Mouse (Mus musculus) spleen, adult 2 months (tissue): ENCODE data around the gene Gm10260. TPM values are rescaled to one million over a fixed set of nuclear protein-coding genes. Genes with fewer than 3 reads are reported as not detected.

Experiments
- DNase-seq, 2 experiments: peaks; one replicate each; pipeline versions ENCODE4 v3.0.0 to v3.0.0-alpha.2; 2012 to 2021; ENCODE audit warnings: low spot score in 2 of 2, low read depth in 1 of 2
- H3K27ac ChIP-seq: fragments of 200-500 bp; 2 replicates; pipeline ENCODE4 v1.5.1; 2012; ENCODE audit warnings: low read length, inconsistent platforms; ENCODE audit not compliant: insufficient read depth
- H3K27me3 ChIP-seq: fragments of 200-500 bp; 2 replicates; pipeline ENCODE4 v1.6.1; 2012; ENCODE audit warnings: mild to moderate bottlenecking, moderate library complexity, low read length, inconsistent platforms; ENCODE audit not compliant: control insufficient read depth, insufficient read depth
- H3K36me3 ChIP-seq: fragments of 200-500 bp; 2 replicates; pipeline ENCODE4 v1.6.1; 2012; ENCODE audit warnings: mild to moderate bottlenecking, low read length, inconsistent platforms; ENCODE audit not compliant: control insufficient read depth, insufficient read depth
- H3K4me1 ChIP-seq: fragments of 200-500 bp; 2 replicates; pipeline ENCODE4 v1.6.1; 2011; ENCODE audit warnings: inconsistent platforms; ENCODE audit not compliant: control insufficient read depth, insufficient read depth, insufficient read length
- H3K4me3 ChIP-seq: fragments of 200-500 bp; 2 replicates; pipeline ENCODE4 v1.5.1; 2011; ENCODE audit warnings: mild to moderate bottlenecking, inconsistent platforms; ENCODE audit not compliant: insufficient read depth, insufficient read length; ENCODE audit errors: extremely low read depth
- CTCF ChIP-seq: fragments of 200-500 bp; IDR thresholded peaks from 2 replicates; pipeline ENCODE4 v1.5.1; 2011; ENCODE audit warnings: mild to moderate bottlenecking, inconsistent platforms; ENCODE audit not compliant: insufficient read depth, insufficient read length, insufficient replicate concordance; ENCODE audit errors: extremely low read depth
- POLR2A ChIP-seq: fragments of 200-500 bp; IDR thresholded peaks from 2 replicates; pipeline ENCODE4 v1.6.1; 2011; ENCODE audit warnings: low read depth, low read length, inconsistent platforms
- WGBS: fragments of 180-500 bp; shearing (Covaris S2); methylation state at CpG from one replicate; pipeline ENCODE4 v1.1.7; 2018; 5-methylcytosine and 5-hydroxymethylcytosine counted together
- polyA plus RNA-seq: library from polyadenylated mRNA; depleted of rRNA; stranded (reverse); fragments of >200 nt; gene quantifications from 2 replicates; pipeline ENCODE4 v1.2.3, GENCODE M21; 2012

Gm10260 gene
- polyA plus RNA-seq, 1 experiment = 7.8 TPM

DNA sequence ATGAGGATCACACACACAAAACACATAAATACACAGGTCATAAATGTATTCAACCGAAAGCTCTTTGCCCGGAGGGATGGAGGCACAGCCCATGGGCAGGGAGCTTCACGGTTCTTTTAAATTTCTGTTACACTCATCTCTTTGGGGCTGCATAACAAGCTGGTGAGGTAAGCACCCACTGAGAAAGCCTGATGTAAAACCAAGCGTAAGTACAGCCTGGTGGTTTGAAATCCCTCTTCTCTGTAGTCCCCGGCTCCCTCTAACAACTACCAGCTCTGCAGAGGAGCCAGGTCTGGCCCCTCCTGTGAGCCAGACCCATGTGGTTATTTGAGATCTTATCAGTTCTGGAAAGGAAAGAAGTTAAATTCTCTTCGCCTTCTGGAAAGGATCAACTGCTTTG, 31.2 kb upstream of the Gm10260 start:
- no peak for DNase-seq
- WGBS = 85% methylated on average over 6 of the region's 6 CpGs
- no peaks in the 10 kb centered on the region for H3K27me3 ChIP-seq
- H3K27ac ChIP-seq = no peak overlapping the region
- no peak overlapping the region for H3K4me3 ChIP-seq
- H3K4me1 ChIP-seq = no peaks in the 10 kb centered on the region
- no peak for TF ChIP-seq CTCF
- no peak for TF ChIP-seq POLR2A
- no peaks in the 10 kb centered on the region for H3K36me3 ChIP-seq

DNA sequence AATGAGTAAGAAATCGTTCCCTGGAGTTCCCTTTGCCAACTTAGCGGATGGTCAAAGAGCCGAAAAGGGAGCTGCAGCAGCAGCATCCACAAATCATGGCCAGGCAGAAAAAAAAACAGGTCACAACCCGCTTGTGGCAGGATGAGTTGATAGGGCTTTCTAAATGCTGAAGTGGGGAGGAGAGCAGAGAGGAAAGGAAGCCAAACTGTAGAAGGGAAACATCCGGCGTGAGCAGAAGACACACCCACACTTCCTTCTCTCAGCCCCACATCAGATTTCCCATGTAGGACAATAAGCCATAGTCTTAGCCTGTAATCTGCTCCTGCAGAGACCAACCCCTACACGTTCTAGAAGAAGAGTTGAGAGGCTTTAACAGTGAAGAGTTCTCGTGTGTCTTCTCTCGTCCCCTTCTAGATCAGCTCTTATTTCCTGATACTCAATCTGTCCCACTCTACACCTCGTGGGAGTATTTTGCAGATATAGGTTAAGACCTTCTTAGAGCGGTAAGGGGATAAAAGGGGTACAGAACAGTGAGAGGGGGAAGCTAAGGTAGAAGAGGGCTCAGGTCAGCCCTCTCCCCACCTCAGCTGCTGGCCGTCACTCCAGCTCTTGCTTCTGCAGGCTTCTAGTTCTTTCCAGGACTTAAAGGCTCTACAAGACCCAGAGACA, 29.5 kb upstream of the Gm10260 start:
- H3K27me3 ChIP-seq = no peaks in the 10 kb centered on the region
- H3K36me3 ChIP-seq = no peaks in the 10 kb centered on the region
- DNase-seq = peak in 1 of 2 experiments; percentile 4
- peak overlapping the region; percentile 55 for H3K27ac ChIP-seq
- H3K4me3 ChIP-seq = no peak overlapping the region
- 41% methylated on average over 12 of the region's 12 CpGs for WGBS
- TF ChIP-seq CTCF (no peak), POLR2A (no peak)
- H3K4me1 ChIP-seq = no peaks in the 10 kb centered on the region

DNA sequence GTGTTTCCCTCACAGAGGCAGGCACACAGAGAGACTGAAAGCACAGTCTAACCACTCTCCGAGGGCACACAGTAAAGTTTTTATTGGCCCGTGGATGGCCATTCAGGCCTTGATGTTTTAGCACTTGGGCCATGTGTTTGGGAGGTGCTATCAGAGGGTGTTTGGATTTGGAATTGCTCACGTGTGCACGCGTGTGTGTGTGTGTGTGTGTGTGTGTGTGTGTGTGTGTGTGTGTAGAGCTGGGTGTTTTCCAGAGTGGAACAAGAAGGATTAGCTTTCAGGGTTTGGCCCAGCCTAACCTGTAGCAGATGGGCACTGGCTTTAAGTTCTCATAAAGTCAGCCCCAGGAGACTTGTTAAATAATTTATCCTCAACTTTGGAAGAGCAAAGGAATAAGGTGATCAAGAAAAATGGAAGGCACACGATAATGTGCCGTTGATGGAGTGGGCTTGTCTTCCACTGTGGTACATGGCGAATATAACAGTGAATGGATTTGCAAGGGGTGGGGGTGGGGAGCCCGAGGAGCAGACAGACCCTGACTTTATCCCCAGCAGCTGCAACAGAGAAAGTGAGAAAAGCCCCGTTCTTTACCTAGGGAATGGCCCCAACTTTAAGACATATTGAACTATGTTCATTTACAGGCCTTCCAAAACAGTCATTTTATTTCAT, 24.9 kb upstream of the Gm10260 start:
- no peak for TF ChIP-seq CTCF
- TF ChIP-seq POLR2A = no peak
- H3K4me3 ChIP-seq = no peak overlapping the region
- H3K27me3 ChIP-seq = no peaks in the 10 kb centered on the region
- WGBS = 94% methylated on average over 10 of the region's 10 CpGs
- no peaks in the 10 kb centered on the region for H3K36me3 ChIP-seq
- H3K4me1 ChIP-seq = no peaks in the 10 kb centered on the region
- DNase-seq = no peak
- H3K27ac ChIP-seq = no peak overlapping the region

DNA sequence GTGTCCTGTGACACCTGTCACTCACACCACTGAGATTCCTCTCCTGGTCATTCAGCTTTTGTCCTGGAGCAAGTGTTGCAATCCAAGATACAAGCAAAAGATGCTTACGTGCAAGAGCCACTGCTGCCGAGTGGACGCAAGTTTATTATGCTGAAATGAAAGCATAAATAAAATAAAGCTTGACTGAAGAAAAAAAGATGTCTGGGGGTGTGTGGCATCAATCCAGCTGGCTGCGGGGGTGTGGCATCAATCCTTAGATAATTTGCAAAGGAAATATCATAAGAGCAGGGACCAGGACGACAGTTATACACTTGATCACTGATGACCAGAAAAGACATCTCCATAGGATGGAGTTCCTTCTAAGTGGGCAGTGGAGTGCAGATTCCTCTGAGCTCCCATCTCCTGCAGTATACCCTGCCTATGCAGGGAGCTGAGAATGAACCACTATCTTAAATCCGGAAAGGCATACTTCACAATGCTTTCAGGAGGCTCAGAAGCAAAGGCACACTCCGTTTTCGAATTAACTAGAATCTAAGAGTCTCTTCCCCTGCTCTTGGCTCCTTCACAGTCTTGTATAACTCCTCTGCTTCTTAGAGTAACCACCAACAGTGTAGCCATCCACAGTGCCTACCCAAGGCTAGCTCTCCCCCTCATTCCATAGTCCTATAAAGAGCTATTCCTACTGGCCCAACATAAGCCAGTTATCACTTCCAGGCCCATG, 23.2 kb upstream of the Gm10260 start:
- TF ChIP-seq CTCF = no peak
- TF ChIP-seq POLR2A = no peak
- WGBS = 87% methylated on average over 8 of the region's 8 CpGs
- Histone ChIP-seq H3K36me3 (no peaks in the 10 kb centered on the region), H3K27ac (no peak overlapping the region), H3K4me3 (no peak overlapping the region), H3K4me1 (no peaks in the 10 kb centered on the region; the same call in 1 of the 2 replicates), H3K27me3 (no peaks in the 10 kb centered on the region)
- DNase-seq = no peak

DNA sequence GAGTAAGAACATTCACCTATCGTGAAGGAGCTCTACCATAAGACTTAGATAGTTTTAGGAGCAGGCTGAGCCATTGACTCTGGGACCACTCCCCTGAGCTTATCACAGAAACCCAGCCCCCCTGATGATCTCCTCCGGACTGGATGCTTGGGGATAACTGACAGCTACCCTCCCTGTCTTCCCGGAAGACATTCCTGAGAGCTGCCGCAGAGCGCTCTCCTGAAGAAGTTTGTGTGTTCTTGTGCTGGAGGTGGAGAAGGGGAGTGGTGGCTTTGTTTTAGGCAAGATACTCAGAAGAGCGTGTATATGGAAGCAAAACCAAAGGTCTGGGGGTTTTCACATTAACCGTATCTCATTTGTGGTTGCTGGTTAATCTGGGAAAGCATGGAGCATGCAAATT, 21.6 kb upstream of the Gm10260 start:
- no peak overlapping the region for H3K27ac ChIP-seq
- H3K36me3 ChIP-seq = no peaks in the 10 kb centered on the region
- no peak for DNase-seq
- H3K4me1 ChIP-seq = no peaks in the 10 kb centered on the region; the same call in 1 of the 2 replicates
- no peak for TF ChIP-seq POLR2A
- no peak for TF ChIP-seq CTCF
- no peak overlapping the region for H3K4me3 ChIP-seq
- WGBS = 86% methylated on average over 7 of the region's 7 CpGs
- no peaks in the 10 kb centered on the region for H3K27me3 ChIP-seq

DNA sequence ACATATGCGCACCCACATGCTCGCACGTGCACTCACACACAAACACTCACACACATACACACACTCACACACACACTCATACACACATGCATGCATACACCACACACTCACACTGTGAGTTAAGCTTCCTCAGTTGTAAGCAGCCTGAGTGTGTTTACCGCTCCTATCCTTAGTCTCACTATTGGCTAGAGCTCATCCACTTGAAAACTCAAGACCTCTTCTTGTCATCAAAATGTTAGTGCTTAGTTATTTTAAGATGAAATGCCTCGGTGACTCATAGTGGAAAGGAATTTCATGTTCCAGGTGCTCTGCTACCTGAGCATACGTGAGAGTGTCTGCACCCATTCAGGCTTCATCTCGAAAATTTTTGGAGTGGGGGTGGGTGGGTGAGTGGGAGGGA, 21.2 kb upstream of the Gm10260 start:
- Histone ChIP-seq H3K4me3 (no peak overlapping the region), H3K27me3 (no peaks in the 10 kb centered on the region), H3K4me1 (no peaks in the 10 kb centered on the region; the same call in 1 of the 2 replicates), H3K36me3 (no peaks in the 10 kb centered on the region), H3K27ac (no peak overlapping the region)
- TF ChIP-seq CTCF = no peak
- TF ChIP-seq POLR2A = no peak
- DNase-seq = no peak
- 84% methylated on average over 7 of the region's 7 CpGs for WGBS

DNA sequence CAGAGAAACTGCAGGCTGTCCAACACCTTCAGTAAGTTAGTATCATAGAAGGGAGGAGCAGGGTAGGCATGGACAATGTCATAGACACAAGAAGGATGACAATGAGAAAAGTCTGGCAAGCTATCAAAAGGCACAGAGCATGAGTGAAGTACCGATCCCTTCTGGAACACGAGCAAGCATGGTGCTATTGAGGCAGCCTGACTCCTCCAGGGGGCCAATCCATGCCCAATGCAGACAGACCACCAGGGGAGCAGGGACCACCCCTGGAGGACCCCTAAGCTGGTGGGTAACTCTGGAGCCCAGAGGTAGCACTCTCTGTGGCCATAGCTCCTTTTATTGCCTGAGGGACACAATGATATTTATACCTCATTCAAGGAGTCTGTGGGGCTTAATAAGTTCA, 20.1 kb upstream of the Gm10260 start:
- TF ChIP-seq CTCF (no peak), POLR2A (no peak)
- Histone ChIP-seq H3K27me3 (no peaks in the 10 kb centered on the region), H3K4me3 (no peak overlapping the region), H3K27ac (no peak overlapping the region), H3K4me1 (no peaks in the 10 kb centered on the region; the same call in 1 of the 2 replicates), H3K36me3 (no peaks in the 10 kb centered on the region)
- DNase-seq = no peak
- WGBS = 83% methylated on average over 2 of the region's 2 CpGs
